Mouse (Mus musculus) brown adipose tissue, adult 24 weeks (tissue): ENCODE results near the gene Prss8. TPM values are rescaled to one million over a fixed set of nuclear protein-coding genes. Genes with fewer than 3 reads are reported as not detected.

ENCODE experiments used
- H3K27ac ChIP-seq: fragments of 200-500 bp; replicated peaks from 2 replicates; pipeline ENCODE4 v1.5.1; 2012; ENCODE audit warnings: low read depth, mild to moderate bottlenecking, low read length
- H3K4me1 ChIP-seq: fragments of 200-500 bp; 2 replicates; pipeline ENCODE4 v1.6.1; 2012; ENCODE audit warnings: low read length, mixed read lengths; ENCODE audit not compliant: control insufficient read depth, insufficient read depth, insufficient read length
- H3K4me3 ChIP-seq: fragments of 200-500 bp; 2 replicates; pipeline ENCODE4 v1.5.1; 2012; ENCODE audit warnings: low read depth, mild to moderate bottlenecking, low read length, moderate library complexity; ENCODE audit not compliant: insufficient read depth
- polyA plus RNA-seq: library from polyadenylated mRNA; stranded (reverse); fragments of >200 nt; gene quantifications from 2 replicates; pipeline ENCODE4 v1.2.4, GENCODE M21; 2012; ENCODE audit not compliant: missing spikeins, insufficient read depth, insufficient read length

Prss8 gene
- polyA plus RNA-seq, 1 experiment, result 0.79 TPM

GRCm38 (mm10) chr7:127935028-127935722, 5.3 kb upstream of the Prss8 start:
- Histone ChIP-seq H3K4me1 (peaks cover 2% of the 10 kb centered on the region; the same call in 1 of the 2 replicates), H3K27ac (peak overlapping the region; percentile 14), H3K4me3 (peak overlapping the region; percentile 69)

DNA sequence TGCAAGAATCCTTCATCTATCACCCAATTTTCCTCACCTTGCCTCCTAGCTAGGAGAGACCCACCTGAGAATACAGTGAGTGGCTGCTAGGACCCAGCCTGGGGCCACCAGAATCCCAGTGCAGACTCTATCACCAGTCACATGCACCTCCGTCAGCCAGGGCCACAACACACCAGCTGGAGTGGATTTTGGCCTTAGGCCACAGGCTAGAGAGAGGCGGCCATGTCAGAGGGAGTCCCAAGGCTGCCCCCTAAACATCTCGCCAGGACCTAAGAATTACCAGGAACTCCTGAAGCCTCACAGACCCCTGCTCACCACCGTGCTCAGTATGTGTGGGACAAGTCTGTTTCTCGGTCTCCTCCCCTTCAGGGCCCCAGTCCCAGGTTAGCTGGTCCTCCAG, 4.2 kb upstream of the Prss8 start:
- Histone ChIP-seq H3K4me3 (no peak overlapping the region), H3K27ac (no peak overlapping the region), H3K4me1 (peaks cover 2% of the 10 kb centered on the region; the same call in 1 of the 2 replicates)

DNA sequence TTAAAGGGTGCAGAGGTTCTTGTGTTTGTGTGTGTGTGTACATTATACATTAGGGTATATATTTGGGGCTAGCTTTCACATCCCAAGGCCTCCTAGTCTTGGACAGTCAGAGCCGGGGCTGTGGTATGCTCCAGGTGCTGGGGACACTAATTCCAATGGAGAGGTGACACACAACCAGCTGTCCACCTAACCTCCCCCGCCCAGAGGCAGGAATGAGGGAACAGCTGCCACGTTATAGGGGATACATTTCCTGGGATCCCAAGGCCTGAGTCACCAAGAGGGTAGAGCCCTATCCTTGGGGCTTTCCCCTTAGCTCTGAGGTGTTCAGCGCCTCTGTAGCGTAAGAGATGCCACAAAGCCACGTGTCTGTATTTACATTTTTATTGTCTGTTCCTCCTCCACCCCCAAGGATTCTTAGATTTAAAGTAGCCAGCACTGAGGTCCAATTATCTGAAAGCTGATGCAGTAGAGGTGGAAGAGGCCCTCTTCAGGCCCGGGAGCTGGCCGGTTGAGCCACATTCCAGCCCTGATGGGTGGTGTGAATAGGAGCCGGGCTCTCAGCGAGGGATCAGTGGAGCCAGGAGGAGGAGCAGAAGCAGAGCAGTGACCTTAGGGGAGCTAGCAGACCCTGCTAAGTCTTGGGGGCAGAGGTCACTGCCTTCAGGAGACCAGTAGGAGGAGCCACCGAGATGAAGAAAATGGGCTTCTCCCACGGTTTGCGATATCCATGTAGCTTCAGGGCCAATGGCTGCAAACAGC, 2.5 kb upstream of the Prss8 start:
- H3K4me3 ChIP-seq, result no peak overlapping the region
- no peak overlapping the region for H3K27ac ChIP-seq

GRCm38 (mm10) chr7:127931351-127932135, 1.6 kb upstream of the Prss8 start:
- no peak overlapping the region for H3K4me3 ChIP-seq
- no peak overlapping the region for H3K27ac ChIP-seq
- peaks cover 1% of the 10 kb centered on the region; the same call in 1 of the 2 replicates for H3K4me1 ChIP-seq

More for the DNA sequence above, 2.5 kb upstream of the Prss8 start:
- peaks cover 2% of the 10 kb centered on the region; the same call in 1 of the 2 replicates for H3K4me1 ChIP-seq

DNA sequence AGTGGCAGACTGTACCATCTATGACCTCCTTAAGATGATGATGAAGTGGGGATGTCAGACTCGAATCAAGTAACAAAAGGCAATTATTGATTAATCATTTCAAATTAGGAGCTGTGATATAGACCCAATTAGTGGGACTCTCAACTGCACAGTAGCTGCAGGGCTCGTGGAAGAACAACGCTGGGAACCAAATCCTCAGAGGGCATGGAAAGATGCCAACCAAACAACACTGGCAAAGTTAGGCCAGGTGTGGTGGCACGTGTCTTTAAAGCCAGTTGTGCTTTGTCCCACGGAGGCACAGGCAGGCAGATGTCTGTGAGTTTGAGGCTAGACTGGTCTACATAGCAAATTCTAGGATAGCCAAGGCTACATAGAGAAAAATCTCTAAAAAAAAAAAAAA, 732 bp upstream of the Prss8 start:
- Histone ChIP-seq H3K4me3 (no peak overlapping the region), H3K4me1 (no peaks in the 10 kb centered on the region; the same call in 1 of the 2 replicates), H3K27ac (no peak overlapping the region)

DNA sequence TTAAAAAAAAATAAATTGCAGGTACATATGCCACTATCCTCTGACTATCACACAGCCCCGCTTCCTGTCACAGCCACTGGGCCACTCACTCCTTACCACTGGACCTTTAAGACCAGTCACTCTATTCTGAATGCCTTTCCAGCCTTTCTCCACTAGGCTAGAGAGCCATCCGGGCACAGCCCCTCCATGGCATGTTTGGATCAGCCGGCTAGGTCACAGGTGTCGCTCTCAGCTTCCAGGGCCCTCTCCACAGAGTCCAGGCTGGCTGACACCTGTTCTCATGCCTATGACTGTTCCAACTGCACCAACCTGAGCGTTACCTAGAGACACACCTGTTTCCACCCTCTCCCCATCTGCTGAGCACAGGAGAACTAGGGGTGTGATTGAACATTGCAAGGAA, 1.3 kb downstream of the Prss8 start:
- Histone ChIP-seq H3K27ac (no peak overlapping the region), H3K4me3 (no peak overlapping the region), H3K4me1 (no peaks in the 10 kb centered on the region)

- Histone ChIP-seq H3K4me1 (no peaks in the 10 kb centered on the region), H3K27ac (no peak overlapping the region), H3K4me3 (no peak overlapping the region)
These were observed 2.2 kb downstream of the Prss8 start for GRCm38 (mm10) chr7:127927726-127928125.

DNA sequence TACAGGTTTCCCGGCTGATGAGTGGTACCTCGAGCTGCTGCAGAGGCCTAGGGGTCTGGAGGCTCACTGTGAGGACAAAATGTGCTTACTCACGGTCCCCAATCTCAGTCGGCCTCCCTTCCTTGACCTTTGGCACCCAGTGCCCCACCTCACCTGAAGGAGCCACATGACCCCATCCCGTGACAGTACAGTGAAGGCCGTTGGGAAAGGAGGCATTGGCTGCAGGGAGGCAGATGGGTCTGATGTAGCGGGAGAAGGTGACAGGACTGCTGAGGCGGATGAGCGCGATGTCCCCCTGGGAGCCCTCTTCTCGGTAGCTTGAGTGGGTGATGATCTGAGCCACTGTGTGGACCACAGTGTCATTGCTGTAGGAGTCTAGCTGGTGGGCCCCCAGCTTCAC, 3.1 kb downstream of the Prss8 start:
- Histone ChIP-seq H3K4me3 (no peak overlapping the region), H3K4me1 (no peaks in the 10 kb centered on the region), H3K27ac (no peak overlapping the region)

- no peak overlapping the region for H3K27ac ChIP-seq
- no peak overlapping the region for H3K4me3 ChIP-seq
- no peaks in the 10 kb centered on the region for H3K4me1 ChIP-seq
These were observed 3.8 kb downstream of the Prss8 start for GRCm38 (mm10) chr7:127926066-127926465.

- no peaks in the 10 kb centered on the region for H3K4me1 ChIP-seq
- no peak overlapping the region for H3K27ac ChIP-seq
- no peak overlapping the region for H3K4me3 ChIP-seq
These were observed 4.7 kb downstream of the Prss8 start for GRCm38 (mm10) chr7:127925252-127925651.

DNA sequence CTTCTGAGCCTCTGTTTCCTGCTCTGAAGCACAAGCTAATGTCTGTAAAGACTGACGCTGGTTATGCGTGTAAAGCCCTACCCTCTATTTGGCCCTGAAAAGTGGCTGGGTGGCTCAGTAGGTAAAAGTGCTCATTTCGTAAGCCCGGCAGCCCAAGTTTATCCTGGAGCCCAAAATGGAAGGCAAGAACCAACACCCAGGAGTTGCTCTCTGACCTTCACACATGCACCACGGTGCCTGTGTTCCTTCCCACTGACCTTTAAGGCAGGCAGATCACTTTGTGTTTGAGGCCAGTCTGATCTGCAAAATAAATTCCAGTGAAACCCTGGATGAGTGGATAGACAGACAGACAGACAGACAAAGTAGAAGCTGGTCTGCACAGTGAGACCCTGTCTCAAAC, 6.2 kb downstream of the Prss8 start:
- H3K27ac ChIP-seq, result peak overlapping the region; percentile 19; the same call in 1 of the 2 replicates
- H3K4me1 ChIP-seq, result no peaks in the 10 kb centered on the region
- no peak overlapping the region for H3K4me3 ChIP-seq

DNA sequence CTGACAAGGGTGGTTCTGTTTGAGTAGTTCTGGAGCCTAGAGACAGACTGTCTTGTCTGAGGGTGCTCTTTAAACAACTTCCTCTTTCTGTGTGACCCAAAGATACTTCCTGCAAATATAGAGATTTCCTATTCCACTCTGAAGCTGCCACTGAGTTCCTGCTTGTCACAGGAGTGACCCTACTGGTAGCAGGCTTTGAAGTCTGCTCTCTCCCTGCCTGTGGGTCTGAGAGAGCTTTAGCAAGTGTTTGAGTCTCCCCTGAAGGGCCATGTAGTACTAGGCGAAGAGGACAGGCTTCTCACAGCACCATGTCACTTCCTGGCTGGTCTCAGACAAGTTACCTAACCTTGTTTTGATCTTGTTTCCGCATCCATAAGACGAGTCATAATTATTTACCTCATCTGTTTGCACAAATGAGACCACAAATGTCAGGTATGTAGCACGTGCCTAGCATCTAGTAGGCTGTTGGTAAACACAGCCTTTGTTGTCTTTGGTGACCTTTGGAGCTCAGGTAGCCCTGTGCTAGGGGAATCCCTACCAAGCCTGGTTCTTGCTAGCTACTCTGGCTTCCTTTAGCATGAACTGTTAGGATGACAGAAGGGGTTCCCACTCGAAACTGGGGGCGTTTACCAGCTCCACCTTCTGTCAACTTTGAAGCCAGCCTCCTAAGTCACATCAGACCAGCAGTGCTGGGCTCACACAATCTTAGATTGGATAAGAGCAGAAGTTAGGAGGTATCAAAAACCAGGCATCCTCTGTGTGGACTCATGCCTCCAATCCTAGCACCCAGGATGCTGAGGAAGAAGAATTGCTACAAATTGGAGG, 7.2 kb downstream of the Prss8 start:
- H3K27ac ChIP-seq, result peak overlapping the region; percentile 59
- H3K4me3 ChIP-seq, result no peak overlapping the region
- no peaks in the 10 kb centered on the region for H3K4me1 ChIP-seq

DNA sequence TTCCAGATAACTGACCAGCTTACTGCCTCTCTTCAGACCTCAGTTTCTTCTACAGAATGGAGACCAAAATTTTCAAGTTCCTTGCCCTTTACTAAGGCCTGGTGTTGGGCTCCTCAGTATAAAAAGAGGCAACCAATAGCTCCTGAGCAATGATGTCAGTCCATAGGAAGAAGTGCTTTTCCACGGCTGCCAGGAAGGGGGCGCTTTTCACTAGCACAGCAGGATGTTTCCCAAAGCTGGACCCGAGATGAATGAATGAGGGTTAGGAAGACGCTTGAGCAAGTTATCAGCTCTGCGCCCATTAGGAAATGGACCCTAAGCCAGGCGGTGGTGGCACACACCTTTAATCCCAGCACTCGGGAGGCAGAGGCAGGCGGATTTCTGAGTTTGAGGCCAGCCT, 8.4 kb downstream of the Prss8 start:
- Histone ChIP-seq H3K4me1 (no peaks in the 10 kb centered on the region), H3K27ac (no peak overlapping the region), H3K4me3 (no peak overlapping the region)

- H3K4me3 ChIP-seq, result no peak overlapping the region
- no peaks in the 10 kb centered on the region for H3K4me1 ChIP-seq
- no peak overlapping the region for H3K27ac ChIP-seq
These were observed 10.6 kb downstream of the Prss8 start for GRCm38 (mm10) chr7:127919290-127919689.
